Mouse (Mus musculus) intestine, embryonic 14.5 days (tissue): Measurements from ENCODE around the gene Rcbtb2. TPM values are rescaled to one million over a fixed set of nuclear protein-coding genes. Genes with fewer than 3 reads are reported as not detected.

Source experiments
- ATAC-seq: fragments of 200-750 bp; cut with Nextera tagmentation; replicated peaks from 2 replicates; pipeline ENCODE4 v1.8.0; 2017; ENCODE audit warnings: low read depth, moderate number of reproducible peaks, moderate TSS enrichment, moderate library complexity; ENCODE audit not compliant: low FRiP score, low TSS enrichment
- DNase-seq: peaks from one replicate; pipeline ENCODE4 v3.0.0-alpha.2; 2018; ENCODE audit warnings: low spot score
- H3K27ac ChIP-seq: fragments of 300-500 bp; sonication (generic); 2 replicates; pipeline ENCODE4 v1.5.1; 2014; ENCODE audit warnings: low read depth, mild to moderate bottlenecking, control low read depth
- H3K27me3 ChIP-seq: fragments of 300-500 bp; sonication (generic); replicated peaks from 2 replicates; pipeline ENCODE4 v1.6.1; 2014; ENCODE audit warnings: low read length, control low read depth; ENCODE audit not compliant: control insufficient read depth, insufficient read depth
- H3K36me3 ChIP-seq: fragments of 300-500 bp; sonication (generic); 2 replicates; pipeline ENCODE4 v1.6.1; 2014; ENCODE audit warnings: low read length, control low read depth; ENCODE audit not compliant: control insufficient read depth, insufficient read depth
- H3K4me1 ChIP-seq: fragments of 300-500 bp; sonication (generic); replicated peaks from 2 replicates; pipeline ENCODE4 v1.6.1; 2014; ENCODE audit warnings: low read length, control low read depth, mixed read lengths; ENCODE audit not compliant: control insufficient read depth, insufficient read depth
- H3K4me2 ChIP-seq: fragments of 300-500 bp; sonication (generic); 2 replicates; pipeline ENCODE4 v1.6.1; 2014; ENCODE audit warnings: low read length
- H3K4me3 ChIP-seq: fragments of 300-500 bp; sonication (generic); 2 replicates; pipeline ENCODE4 v1.5.1; 2014; ENCODE audit warnings: low read depth, low read length, control low read depth, mixed read lengths
- H3K9ac ChIP-seq: fragments of 300-500 bp; sonication (generic); 2 replicates; pipeline ENCODE4 v1.6.1; 2014; ENCODE audit warnings: mild to moderate bottlenecking, low read length
- H3K9me3 ChIP-seq: fragments of 300-500 bp; sonication (generic); 2 replicates; pipeline ENCODE4 v1.6.1; 2016; ENCODE audit warnings: low read length, control low read depth; ENCODE audit not compliant: control insufficient read depth
- WGBS: fragments of 180-500 bp; shearing (Covaris S2); extraction: QIAGEN DNeasy Blood & Tissue Kit; methylation state at CpG from one replicate; pipeline ENCODE4 v1.1.7; 2014; 5-methylcytosine and 5-hydroxymethylcytosine counted together
- polyA plus RNA-seq: library from polyadenylated mRNA; unstranded; fragments of >200 nt; fragmentation: Nextera tagmentation; extraction: Ambion mirVana; gene quantifications from 2 replicates; pipeline ENCODE4 v1.2.1, GENCODE M21; 2014

The Rcbtb2 gene
- polyA plus RNA-seq, 1 experiment from 2014 or later = 89.3 TPM

GRCm38 (mm10) chr14:73226346-73226745, 103.5 kb downstream of the Rcbtb2 start:
- Histone ChIP-seq H3K4me1 (0 out of 2 replicates have a peak, but pooled peaks cover 1% of the 10 kb centered on the region), H3K4me2 (no peak overlapping the region), H3K4me3 (no peak overlapping the region), H3K36me3 (no peaks in the 10 kb centered on the region), H3K9me3 (no peaks in the 10 kb centered on the region), H3K27ac (no peak overlapping the region), H3K27me3 (no peaks in the 10 kb centered on the region), H3K9ac (no peak overlapping the region)
- ATAC-seq (no peak), DNase-seq (no peak)
- WGBS = 50% methylated on average over 3 of the region's 3 CpGs

DNA sequence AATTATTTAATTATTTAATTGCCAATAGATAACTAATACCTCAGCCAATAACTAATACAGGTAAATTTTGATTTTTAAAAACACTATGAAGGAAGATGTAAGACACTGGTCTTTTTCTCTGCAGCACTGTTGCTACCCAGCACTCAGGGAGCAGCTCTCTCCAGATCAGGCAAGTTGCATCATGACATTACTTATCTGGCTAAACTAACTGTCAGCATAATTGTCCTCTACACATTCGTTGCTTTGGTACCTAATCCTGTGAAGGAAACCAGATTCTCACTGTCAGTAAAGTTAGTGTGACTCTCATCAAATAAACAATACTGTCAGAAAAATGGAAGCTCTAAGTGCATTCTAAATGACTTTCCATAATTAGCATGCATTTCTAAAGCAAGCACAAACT, 104.0 kb downstream of the Rcbtb2 start:
- no peaks in the 10 kb centered on the region for H3K36me3 ChIP-seq
- no peaks in the 10 kb centered on the region for H3K27me3 ChIP-seq
- H3K4me3 ChIP-seq = no peak overlapping the region
- H3K9ac ChIP-seq = no peak overlapping the region
- H3K4me2 ChIP-seq = no peak overlapping the region
- no peak for ATAC-seq
- 8% methylated on average over 1 of the region's 1 CpGs for WGBS
- no peak overlapping the region for H3K27ac ChIP-seq
- no peak for DNase-seq
- no peaks in the 10 kb centered on the region for H3K9me3 ChIP-seq
- 0 out of 2 replicates have a peak, but pooled peaks cover 4% of the 10 kb centered on the region for H3K4me1 ChIP-seq

DNA sequence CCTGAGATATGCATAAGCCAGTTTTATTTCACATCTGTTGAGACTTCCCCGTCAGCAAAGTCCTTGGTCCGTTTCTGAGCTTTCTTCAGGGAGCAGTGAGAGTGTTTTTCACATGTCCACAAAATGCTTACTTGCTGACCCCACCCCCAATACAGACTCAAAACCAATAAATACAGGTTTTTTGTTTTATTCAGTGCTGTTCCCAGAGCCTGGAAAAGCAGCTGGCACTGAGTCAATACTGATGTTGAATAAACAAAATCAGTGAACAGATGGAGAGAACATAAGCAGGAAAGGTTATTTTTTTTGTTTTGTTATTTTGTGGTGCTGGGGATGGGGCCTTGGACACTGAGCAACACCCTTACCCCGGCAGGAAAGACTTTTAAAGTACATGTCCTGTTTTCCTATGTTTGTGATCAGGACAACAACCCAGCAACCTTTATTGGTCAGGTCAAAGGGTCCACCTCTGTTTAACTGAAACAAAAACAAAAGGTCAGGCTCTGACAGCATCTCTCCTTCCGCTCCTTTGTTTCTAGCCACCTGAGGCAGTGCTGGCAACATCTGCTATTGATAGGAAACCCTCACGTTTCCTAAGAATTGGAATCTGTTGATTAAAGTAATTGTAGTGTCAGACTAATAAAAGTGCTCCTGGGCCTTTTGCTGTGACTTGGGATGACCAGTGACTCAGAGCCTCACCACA, 108.6 kb downstream of the Rcbtb2 start:
- Histone ChIP-seq H3K36me3 (no peaks in the 10 kb centered on the region), H3K4me3 (no peak overlapping the region), H3K4me2 (no peak overlapping the region), H3K4me1 (peaks cover 18% of the 10 kb centered on the region), H3K27ac (peak overlapping the region; percentile 12; the same call in 1 of the 2 replicates), H3K27me3 (no peaks in the 10 kb centered on the region), H3K9ac (no peak overlapping the region), H3K9me3 (no peaks in the 10 kb centered on the region)
- WGBS = 23% methylated on average over 5 of the region's 5 CpGs
- DNase-seq (no peak), ATAC-seq (no peak)

- no peaks in the 10 kb centered on the region for H3K27me3 ChIP-seq
- no peak for DNase-seq
- H3K4me2 ChIP-seq = no peak overlapping the region
- H3K36me3 ChIP-seq = no peaks in the 10 kb centered on the region
- H3K27ac ChIP-seq = peak overlapping the region; percentile 66
- no peak for ATAC-seq
- H3K4me3 ChIP-seq = no peak overlapping the region
- H3K9ac ChIP-seq = no peak overlapping the region
- no peaks in the 10 kb centered on the region for H3K9me3 ChIP-seq
- H3K4me1 ChIP-seq = peaks cover 18% of the 10 kb centered on the region
- WGBS = 19% methylated on average over 2 of the region's 2 CpGs
These were observed 111.7 kb downstream of the Rcbtb2 start for GRCm38 (mm10) chr14:73234468-73235031.

GRCm38 (mm10) chr14:73237848-73238321, 115.0 kb downstream of the Rcbtb2 start, which contains the start of gene Lpar6:
TSS of gene Lpar6 (plus strand) at chr14:73237895.
- Histone ChIP-seq H3K27ac (peak within 1 kb of the TSS; percentile 92), H3K36me3 (peaks cover 11% of the 10 kb centered on the region; the same call in 1 of the 2 replicates), H3K4me3 (peak within 1 kb of the TSS; percentile 81), H3K9me3 (no peaks in the 10 kb centered on the region), H3K9ac (peak within 1 kb of the TSS; percentile 84), H3K27me3 (no peaks in the 10 kb centered on the region), H3K4me2 (peak within 1 kb of the TSS; percentile 58), H3K4me1 (peaks cover 14% of the 10 kb centered on the region)
- ATAC-seq = peak; percentile 91
- WGBS = 0% methylated on average over 19 of the region's 19 CpGs
- DNase-seq = peak; percentile 91

DNA sequence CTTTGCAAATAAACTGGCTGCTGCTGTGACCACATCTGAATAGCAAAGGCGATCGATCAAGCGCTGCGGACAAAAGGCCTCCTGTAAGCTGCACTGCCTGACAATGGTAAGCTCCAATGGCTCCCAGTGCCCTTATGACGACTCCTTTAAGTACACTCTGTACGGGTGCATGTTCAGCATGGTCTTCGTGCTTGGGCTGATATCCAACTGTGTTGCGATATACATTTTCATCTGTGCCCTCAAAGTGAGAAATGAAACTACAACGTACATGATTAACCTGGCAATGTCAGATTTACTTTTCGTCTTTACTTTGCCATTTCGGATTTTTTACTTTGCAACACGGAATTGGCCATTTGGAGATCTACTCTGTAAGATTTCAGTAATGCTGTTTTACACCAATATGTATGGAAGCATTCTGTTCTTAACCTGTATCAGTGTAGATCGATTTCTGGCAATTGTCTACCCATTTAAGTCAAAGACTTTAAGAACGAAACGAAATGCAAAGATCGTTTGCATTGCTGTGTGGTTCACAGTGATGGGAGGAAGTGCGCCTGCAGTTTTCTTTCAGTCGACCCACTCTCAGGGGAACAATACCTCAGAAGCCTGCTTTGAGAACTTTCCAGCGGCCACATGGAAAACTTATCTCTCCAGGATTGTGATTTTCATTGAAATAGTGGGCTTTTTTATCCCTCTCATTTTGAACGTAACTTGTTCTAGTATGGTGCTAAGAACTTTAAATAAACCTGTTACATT, 115.8 kb downstream of the Rcbtb2 start:
- Histone ChIP-seq H3K9ac (peak overlapping the region; percentile 84), H3K27me3 (no peaks in the 10 kb centered on the region), H3K4me1 (peaks cover 14% of the 10 kb centered on the region), H3K9me3 (no peaks in the 10 kb centered on the region), H3K4me3 (peak overlapping the region; percentile 81), H3K4me2 (peak overlapping the region; percentile 58), H3K36me3 (peaks cover 11% of the 10 kb centered on the region; the same call in 1 of the 2 replicates), H3K27ac (peak overlapping the region; percentile 92)
- under 1% methylated on average over 20 of the region's 20 CpGs for WGBS
- DNase-seq (peak; percentile 86), ATAC-seq (peak; percentile 79)

GRCm38 (mm10) chr14:73239291-73239690, 116.5 kb downstream of the Rcbtb2 start:
- Histone ChIP-seq H3K36me3 (peaks cover 11% of the 10 kb centered on the region; the same call in 1 of the 2 replicates), H3K9me3 (no peaks in the 10 kb centered on the region), H3K27me3 (no peaks in the 10 kb centered on the region), H3K4me1 (peaks cover 11% of the 10 kb centered on the region), H3K27ac (peak overlapping the region; percentile 92), H3K4me3 (peak overlapping the region; percentile 81), H3K4me2 (peak overlapping the region; percentile 58), H3K9ac (peak overlapping the region; percentile 84)
- 0% methylated on average over 6 of the region's 6 CpGs for WGBS
- DNase-seq (peak; percentile 67), ATAC-seq (no peak)

GRCm38 (mm10) chr14:73239857-73240256, 117.0 kb downstream of the Rcbtb2 start:
- no peaks in the 10 kb centered on the region for H3K27me3 ChIP-seq
- H3K4me3 ChIP-seq = peak overlapping the region; percentile 81
- no peak overlapping the region for H3K27ac ChIP-seq
- DNase-seq (no peak), ATAC-seq (no peak)
- no peaks in the 10 kb centered on the region for H3K9me3 ChIP-seq
- H3K4me1 ChIP-seq = peaks cover 6% of the 10 kb centered on the region; the same call in 1 of the 2 replicates
- peaks cover 11% of the 10 kb centered on the region; the same call in 1 of the 2 replicates for H3K36me3 ChIP-seq
- WGBS = 31% methylated on average over 3 of the region's 3 CpGs
- H3K4me2 ChIP-seq = peak overlapping the region; percentile 58
- H3K9ac ChIP-seq = 0 out of 2 replicates have a peak overlapping the region, but pooled peaks have one; percentile 40
